Mouse (Mus musculus) CH12.LX (cell line): ENCODE measurements around the gene Stxbp3. TPM values are rescaled to one million over a fixed set of nuclear protein-coding genes. Genes with fewer than 3 reads are reported as not detected.

ENCODE experiments used
- DNase-seq: peaks from one replicate; pipeline ENCODE4 v3.0.0-alpha.2; 2013; ENCODE audit errors: extremely low read depth
- H3K27ac ChIP-seq: 2 replicates; pipeline ENCODE4 v1.5.1; 2012; ENCODE audit warnings: low read depth, mild to moderate bottlenecking, control low read depth, moderate library complexity; ENCODE audit not compliant: insufficient read depth
- H3K27me3 ChIP-seq: replicated peaks from 2 replicates; pipeline ENCODE3; 2012; ENCODE audit warnings: inconsistent platforms
- H3K36me3 ChIP-seq, 2 experiments: replicated peaks in 1 of 2; 2 replicates each; pipeline versions ENCODE3 to v1.6.1; 2012; ENCODE audit warnings: inconsistent platforms in 1 of 2, low read length in 1 of 2, mild to moderate bottlenecking in 1 of 2, mixed read lengths in 1 of 2, moderate library complexity in 1 of 2; ENCODE audit not compliant: control insufficient read depth in 1 of 2, insufficient read depth in 1 of 2
- H3K4me1 ChIP-seq, 2 experiments: 2 replicates each; pipeline ENCODE4 v1.6.1; 2012; ENCODE audit warnings: inconsistent platforms in 1 of 2, moderate library complexity in 1 of 2; ENCODE audit not compliant: insufficient read depth in 2 of 2, control insufficient read depth in 1 of 2
- H3K4me2 ChIP-seq: 2 replicates; pipeline ENCODE4 v1.6.1; 2012; ENCODE audit warnings: low read depth, mild to moderate bottlenecking, control low read depth; ENCODE audit not compliant: poor library complexity, insufficient read depth, severe bottlenecking
- H3K4me3 ChIP-seq, 3 experiments: fragments of 150-350 bp in 1 of 3; sonication (generic) in 1 of 3; replicated peaks in 1 of 3; 2 replicates each; pipeline versions ENCODE3 to v1.5.1; 2011 to 2012; ENCODE audit warnings: low read depth in 2 of 3, low read length in 2 of 3, mild to moderate bottlenecking in 2 of 3, moderate library complexity in 2 of 3, control low read depth in 1 of 3, improper control_type of control experiment in 1 of 3, inconsistent platforms in 1 of 3, mixed read lengths in 1 of 3; ENCODE audit not compliant: poor library complexity in 1 of 3
- H3K79me2 ChIP-seq: replicated peaks from 2 replicates; pipeline ENCODE4 v1.6.1; 2012; ENCODE audit warnings: mild to moderate bottlenecking, moderate library complexity; ENCODE audit not compliant: control insufficient read depth, poor library complexity, insufficient read depth, severe bottlenecking; ENCODE audit errors: extremely low read depth
- H3K9ac ChIP-seq: 2 replicates; pipeline ENCODE4 v1.6.1; 2012; ENCODE audit warnings: low read depth, mild to moderate bottlenecking, control low read depth, moderate library complexity; ENCODE audit not compliant: insufficient read depth
- H3K9me3 ChIP-seq: replicated peaks from 2 replicates; pipeline ENCODE3; 2012; ENCODE audit warnings: low read length, inconsistent platforms, mixed read lengths
- BHLHE40 ChIP-seq: IDR thresholded peaks from 2 replicates; pipeline ENCODE4 v1.6.1; 2011; ENCODE audit warnings: mild to moderate bottlenecking, low read depth, low read length, improper control_type of control experiment
- CHD2 ChIP-seq: IDR thresholded peaks from 2 replicates; pipeline ENCODE4 v1.6.1; 2011; ENCODE audit warnings: low read length, improper control_type of control experiment
- EP300 ChIP-seq: IDR thresholded peaks from 2 replicates; pipeline ENCODE4 v1.6.1; 2011; ENCODE audit warnings: low read length, improper control_type of control experiment
- ETS1 ChIP-seq: conservative IDR thresholded peaks from 2 replicates; pipeline ENCODE4 v1.6.1; 2012; ENCODE audit warnings: low read depth, mild to moderate bottlenecking, inconsistent platforms, low read length, improper control_type of control experiment, moderate library complexity
- IRF4 ChIP-seq: IDR thresholded peaks from 2 replicates; pipeline ENCODE4 v1.6.1; 2014; ENCODE audit warnings: low read depth, mild to moderate bottlenecking, inconsistent platforms, low read length, improper control_type of control experiment
- JUN ChIP-seq: IDR thresholded peaks from 2 replicates; pipeline ENCODE4 v1.6.1; 2011; ENCODE audit warnings: low read depth, mild to moderate bottlenecking, low read length, improper control_type of control experiment, moderate library complexity; ENCODE audit not compliant: insufficient read depth
- KAT2A ChIP-seq: IDR thresholded peaks from 2 replicates; pipeline ENCODE4 v1.6.1; 2012; ENCODE audit warnings: low read length, improper control_type of control experiment, inconsistent platforms; ENCODE audit not compliant: insufficient replicate concordance
- MAZ ChIP-seq: IDR thresholded peaks from 2 replicates; pipeline ENCODE4 v1.6.1; 2012; ENCODE audit warnings: low read depth, mild to moderate bottlenecking, inconsistent platforms, low read length, improper control_type of control experiment, moderate library complexity
- MEF2A ChIP-seq: IDR thresholded peaks from 2 replicates; pipeline ENCODE4 v1.6.1; 2014; ENCODE audit warnings: low read depth, mild to moderate bottlenecking, inconsistent platforms, low read length, improper control_type of control experiment, borderline replicate concordance
- MXI1 ChIP-seq: IDR thresholded peaks from 2 replicates; pipeline ENCODE4 v1.6.1; 2011; ENCODE audit warnings: mild to moderate bottlenecking, low read depth, low read length, improper control_type of control experiment
- MYC ChIP-seq: IDR thresholded peaks from 2 replicates; pipeline ENCODE4 v1.6.1; 2011; ENCODE audit warnings: low read depth, mild to moderate bottlenecking, improper control_type of control experiment, low read length
- POLR2AphosphoS2 ChIP-seq: IDR thresholded peaks from 2 replicates; pipeline ENCODE4 v1.6.1; 2011; ENCODE audit warnings: low read depth, low read length, improper control_type of control experiment
- SMC3 ChIP-seq: IDR thresholded peaks from 2 replicates; pipeline ENCODE4 v1.6.1; 2011; ENCODE audit warnings: low read depth, low read length, improper control_type of control experiment
- TBP ChIP-seq: conservative IDR thresholded peaks from 2 replicates; pipeline ENCODE4 v1.6.1; 2011; ENCODE audit warnings: low read depth, low read length, improper control_type of control experiment
- dilution Hi-C: fragments of 300-500 bp; cut with MboI; formaldehyde crosslinking; loops from 2 replicates; pipeline ENCODE4 v1.14.3; 2020; ENCODE audit warnings: low sequenced_read_pairs; ENCODE audit not compliant: extremely low pct_unique_long_range_greater_than_20kb, extremely low pct_ligation_motif_present
- in situ Hi-C: fragments of 300-500 bp; cut with MboI; formaldehyde crosslinking; loops from 3 replicates; pipeline ENCODE4 v1.14.3; 2019; ENCODE audit warnings: low sequenced_read_pairs, low pct_ligation_motif_present, low pct_unique_long_range_greater_than_20kb, mixed read lengths
- polyA plus RNA-seq: library from polyadenylated mRNA; unstranded; fragments of >175 nt; gene quantifications from 2 replicates; pipeline ENCODE4 v1.2.1, GENCODE M21; 2012; ENCODE audit warnings: low read depth; ENCODE audit not compliant: insufficient read length
- total RNA-seq, 2 experiments: library from RNA; depleted of rRNA; stranded (reverse); fragments of 300-350 nt in 1 of 2; fragments of >200 nt in 1 of 2; gene quantifications; 2 replicates each; pipeline ENCODE4 v1.2.3; 2012 to 2014

The Stxbp3 gene
- total and polyA plus RNA-seq, 3 experiments, result 12.1 to 21.5 (median 14.4) TPM

DNA sequence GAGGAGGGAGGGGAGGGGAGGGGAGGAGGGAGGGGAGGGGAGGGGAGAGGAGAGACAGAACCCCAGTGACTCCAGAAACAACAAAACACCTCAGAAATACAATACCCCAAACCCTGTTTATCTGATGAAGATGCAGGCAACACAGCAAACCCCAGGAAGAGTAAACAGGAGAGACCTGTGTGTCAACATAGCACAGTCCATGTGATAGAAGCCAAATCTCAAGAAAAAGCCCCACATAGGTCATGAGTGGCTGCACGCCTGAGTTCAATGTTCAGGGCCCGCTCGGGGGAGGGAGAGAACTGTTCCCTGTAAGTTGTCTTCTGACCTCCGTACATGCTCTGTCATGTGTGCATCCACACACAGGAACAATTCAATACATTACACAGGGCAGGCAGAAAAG is 43.9 kb downstream of the Stxbp3 start:
- H3K4me1 ChIP-seq, result peaks cover 15 to 41% of the 10 kb centered on the region in 2 experiments
- no peak overlapping the region for H3K9ac ChIP-seq
- no peak overlapping the region for H3K4me3 ChIP-seq
- no peak for TF ChIP-seq MXI1
- peak; percentile 23; the same call in 1 of the 2 replicates for TF ChIP-seq MAZ
- no peak for TF ChIP-seq SMC3
- 0 out of 2 replicates have a peak, but pooled peaks have one; percentile 5 for TF ChIP-seq CHD2
- TF ChIP-seq POLR2AphosphoS2, result no peak
- TF ChIP-seq KAT2A, result no peak
- no peak for TF ChIP-seq JUN
- TF ChIP-seq MYC, result 0 out of 2 replicates have a peak, but pooled peaks have one; percentile 11
- TF ChIP-seq, all 38 proteins: peak for 3
- Histone ChIP-seq H3K79me2 (no peaks in the 10 kb centered on the region), H3K27ac (peak overlapping the region; percentile 54), H3K27me3 (no peaks in the 10 kb centered on the region), H3K9me3 (no peaks in the 10 kb centered on the region), H3K36me3 (peaks cover 31 to 50% of the 10 kb centered on the region in 2 experiments), H3K4me2 (no peak overlapping the region)
- DNase-seq, result no peak
- dilution Hi-C loops, result no loop called here
- in situ Hi-C loops, result loop anchor here (25.0 kb wide), 1 partner anchor 384 kb away; the partner anchor contains the start of gene Celsr2

DNA sequence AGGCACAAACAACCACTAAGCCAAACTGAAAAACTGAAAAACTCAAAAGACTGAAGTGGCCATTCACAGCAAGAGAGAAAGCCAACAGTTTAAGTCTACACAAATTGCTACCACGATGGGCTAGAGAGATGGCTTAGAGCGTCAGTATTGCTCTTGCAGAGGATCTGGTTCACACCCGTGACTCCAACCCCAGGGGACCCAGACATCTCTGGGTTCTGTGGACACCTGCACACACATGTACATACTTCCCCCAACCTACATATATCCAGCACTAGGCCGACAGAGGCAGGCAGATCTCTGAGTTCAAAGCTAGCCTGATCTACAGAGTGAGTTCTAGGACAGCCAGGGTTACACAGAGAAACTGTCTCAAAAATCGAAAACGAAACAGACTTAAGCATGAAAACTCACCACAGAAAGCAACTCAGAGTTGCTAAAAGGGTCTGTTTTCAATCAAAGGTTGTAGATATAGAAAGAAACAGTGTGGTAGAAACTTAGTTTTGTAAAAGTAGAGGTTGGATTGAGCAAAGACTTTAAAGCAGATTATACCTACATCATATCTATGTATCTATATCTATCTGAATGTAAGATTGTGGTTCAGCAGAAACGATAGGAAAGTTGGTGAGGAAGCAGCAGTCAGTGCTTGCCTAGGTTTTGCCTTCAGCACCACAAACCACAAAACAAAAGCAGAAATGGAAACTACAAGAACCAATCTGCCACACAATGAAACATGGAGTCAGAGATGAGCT is 44.6 kb downstream of the Stxbp3 start:
- dilution Hi-C loops (no loop called here), in situ Hi-C loops (loop anchor here (25.0 kb wide), 1 partner anchor 383 kb away; the partner anchor contains the start of gene Celsr2)
- DNase-seq, result peak; percentile 76
- peaks cover 27 to 47% of the 10 kb centered on the region in 2 experiments for H3K36me3 ChIP-seq
- H3K9me3 ChIP-seq, result no peaks in the 10 kb centered on the region
- H3K4me3 ChIP-seq, result peak overlapping the region in 2 of 3 experiments; percentile 1
- H3K79me2 ChIP-seq, result no peaks in the 10 kb centered on the region
- TF ChIP-seq TBP (0 out of 2 replicates have a peak, but pooled peaks have one; percentile 45), CHD2 (no peak), EP300 (peak; percentile 81), KAT2A (no peak), MAZ (0 out of 2 replicates have a peak, but pooled peaks have one; percentile 44), MXI1 (peak; percentile 39; the same call in 1 of the 2 replicates), IRF4 (peak; percentile 59), MYC (0 out of 2 replicates have a peak, but pooled peaks have one; percentile 25), MEF2A (peak; percentile 29; the same call in 1 of the 2 replicates), ETS1 (no peak), BHLHE40 (peak; percentile 63)
- H3K4me2 ChIP-seq, result peak overlapping the region; percentile 51
- peak overlapping the region; percentile 97 for H3K27ac ChIP-seq
- peaks cover 15 to 41% of the 10 kb centered on the region in 2 experiments for H3K4me1 ChIP-seq
- peak overlapping the region; percentile 32; the same call in 1 of the 2 replicates for H3K9ac ChIP-seq
- H3K27me3 ChIP-seq, result no peaks in the 10 kb centered on the region
